Mouse (Mus musculus) hindbrain, embryonic 11.5 days (tissue): ENCODE results near the gene Ptp4a2. TPM values are rescaled to one million over a fixed set of nuclear protein-coding genes. Genes with fewer than 3 reads are reported as not detected.
"Not testable (repeated sequence)": the region's sequence is repeated elsewhere in the genome, so short reads cannot be mapped to it uniquely, and the experiment has no call there.

Source experiments
- ATAC-seq: fragments of 200-750 bp; cut with Nextera tagmentation; 2 replicates; pipeline ENCODE4 v1.8.0; 2017; ENCODE audit warnings: mild to moderate bottlenecking, moderate TSS enrichment, moderate library complexity; ENCODE audit not compliant: low FRiP score
- DNase-seq: peaks from one replicate; pipeline ENCODE4 v3.0.0-alpha.2; 2015; ENCODE audit warnings: low spot score
- H3K27ac ChIP-seq: fragments of 300-500 bp; sonication (generic); 2 replicates; pipeline ENCODE4 v1.5.1; 2014; ENCODE audit warnings: mild to moderate bottlenecking, low read depth, low read length
- H3K27me3 ChIP-seq: fragments of 300-500 bp; sonication (generic); 2 replicates; pipeline ENCODE4 v1.6.1; 2014; ENCODE audit warnings: mild to moderate bottlenecking, low read length, moderate library complexity, mixed read lengths; ENCODE audit not compliant: control insufficient read depth, insufficient read depth
- H3K36me3 ChIP-seq: fragments of 300-500 bp; sonication (generic); 2 replicates; pipeline ENCODE4 v1.6.1; 2014; ENCODE audit warnings: mild to moderate bottlenecking, low read length, moderate library complexity, mixed read lengths; ENCODE audit not compliant: control insufficient read depth, insufficient read depth
- H3K4me1 ChIP-seq: fragments of 300-500 bp; sonication (generic); replicated peaks from 2 replicates; pipeline ENCODE4 v1.6.1; 2014; ENCODE audit warnings: low read length, mixed read lengths; ENCODE audit not compliant: control insufficient read depth, insufficient read depth
- H3K4me2 ChIP-seq: fragments of 300-500 bp; sonication (generic); replicated peaks from 2 replicates; pipeline ENCODE4 v1.6.1; 2014; ENCODE audit warnings: mild to moderate bottlenecking, low read depth, low read length
- H3K4me3 ChIP-seq: fragments of 300-500 bp; sonication (generic); 2 replicates; pipeline ENCODE4 v1.5.1; 2014; ENCODE audit warnings: low read depth, low read length
- H3K9ac ChIP-seq: fragments of 300-500 bp; sonication (generic); 2 replicates; pipeline ENCODE4 v1.6.1; 2014; ENCODE audit warnings: low read depth, low read length
- H3K9me3 ChIP-seq: fragments of 300-500 bp; sonication (generic); 2 replicates; pipeline ENCODE4 v1.6.1; 2016; ENCODE audit warnings: low read length; ENCODE audit not compliant: control insufficient read depth
- WGBS: fragments of 180-500 bp; shearing (Covaris S2); extraction: QIAGEN DNeasy Blood & Tissue Kit; methylation state at CpG from one replicate; pipeline ENCODE4 v1.1.7; 2014; 5-methylcytosine and 5-hydroxymethylcytosine counted together
- polyA plus RNA-seq: library from polyadenylated mRNA; unstranded; fragments of >200 nt; fragmentation: Nextera tagmentation; extraction: Ambion mirVana; gene quantifications from 2 replicates; pipeline ENCODE4 v1.2.1, GENCODE M21; 2014

Gene Ptp4a2
- polyA plus RNA-seq = 307 and 318 TPM in 2 replicates

- Histone ChIP-seq H3K36me3 (no peaks in the 10 kb centered on the region), H3K4me3 (peak within 1 kb of the TSS; percentile 21; the same call in 1 of the 2 replicates), H3K27me3 (peaks cover 2% of the 10 kb centered on the region; the same call in 1 of the 2 replicates), H3K4me1 (no peaks in the 10 kb centered on the region; the same call in 1 of the 2 replicates), H3K27ac (no peak within 1 kb of the TSS), H3K9me3 (no peaks in the 10 kb centered on the region), H3K4me2 (peak within 1 kb of the TSS; percentile 49), H3K9ac (peak within 1 kb of the TSS; percentile 46; the same call in 1 of the 2 replicates)
- DNase-seq (peak; percentile 36), ATAC-seq (no peak)
- 21% methylated on average over 35 of the region's 35 CpGs for WGBS
Observed at GRCm38 (mm10) chr4:129810798-129811604, at the start of gene Ptp4a2. Ptp4a2 (plus strand) TSS chr4:129811219.

- ATAC-seq (no peak), DNase-seq (no peak)
- Histone ChIP-seq H3K9ac (no peak overlapping the region), H3K27me3 (no peaks in the 10 kb centered on the region), H3K36me3 (no peaks in the 10 kb centered on the region), H3K4me3 (no peak overlapping the region), H3K4me1 (no peaks in the 10 kb centered on the region), H3K4me2 (no peak overlapping the region), H3K9me3 (no peaks in the 10 kb centered on the region), H3K27ac (no peak overlapping the region)
- WGBS = 96% methylated on average over 12 of the region's 12 CpGs
Observed at GRCm38 (mm10) chr4:129761606-129762005, 49.4 kb upstream of the Ptp4a2 start.

GRCm38 (mm10) chr4:129762496-129762895 is 48.5 kb upstream of the Ptp4a2 start:
- not testable (repeated sequence) for H3K27me3 ChIP-seq, H3K4me2 ChIP-seq, H3K9ac ChIP-seq, DNase-seq, H3K27ac ChIP-seq, H3K36me3 ChIP-seq, ATAC-seq, H3K4me3 ChIP-seq, H3K9me3 ChIP-seq, H3K4me1 ChIP-seq
- 86% methylated on average over 1 of the region's 1 CpGs for WGBS

GRCm38 (mm10) chr4:129765351-129765750 is 45.7 kb upstream of the Ptp4a2 start:
- Histone ChIP-seq H3K27me3 (no peaks in the 10 kb centered on the region), H3K9me3 (no peaks in the 10 kb centered on the region), H3K4me2 (no peak overlapping the region), H3K9ac (no peak overlapping the region), H3K4me3 (no peak overlapping the region), H3K36me3 (no peaks in the 10 kb centered on the region), H3K27ac (no peak overlapping the region), H3K4me1 (no peaks in the 10 kb centered on the region)
- no peak for ATAC-seq
- 98% methylated on average over 3 of the region's 3 CpGs for WGBS
- no peak for DNase-seq

- Histone ChIP-seq H3K4me3 (no peak overlapping the region), H3K4me2 (no peak overlapping the region), H3K9ac (no peak overlapping the region), H3K36me3 (no peaks in the 10 kb centered on the region), H3K4me1 (peaks cover 4% of the 10 kb centered on the region), H3K9me3 (no peaks in the 10 kb centered on the region), H3K27me3 (peaks cover 2% of the 10 kb centered on the region; the same call in 1 of the 2 replicates), H3K27ac (no peak overlapping the region)
- DNase-seq = no peak
- ATAC-seq = no peak
- WGBS = 87% methylated on average over 8 of the region's 8 CpGs
Observed at GRCm38 (mm10) chr4:129767782-129768181, 43.2 kb upstream of the Ptp4a2 start.

GRCm38 (mm10) chr4:129768742-129769141 is 42.3 kb upstream of the Ptp4a2 start:
- not testable (repeated sequence) for H3K27ac ChIP-seq, H3K27me3 ChIP-seq, H3K4me2 ChIP-seq, H3K9me3 ChIP-seq, H3K9ac ChIP-seq, ATAC-seq, H3K4me3 ChIP-seq, H3K36me3 ChIP-seq, H3K4me1 ChIP-seq, DNase-seq
- WGBS = 79% methylated on average over 3 of the region's 3 CpGs

- peaks cover 4% of the 10 kb centered on the region for H3K4me1 ChIP-seq
- no peak overlapping the region for H3K4me2 ChIP-seq
- 57% methylated on average over 6 of the region's 6 CpGs for WGBS
- H3K27ac ChIP-seq = no peak overlapping the region
- no peaks in the 10 kb centered on the region for H3K9me3 ChIP-seq
- H3K36me3 ChIP-seq = no peaks in the 10 kb centered on the region
- peaks cover 2% of the 10 kb centered on the region; the same call in 1 of the 2 replicates for H3K27me3 ChIP-seq
- ATAC-seq (no peak), DNase-seq (no peak)
- H3K9ac ChIP-seq = no peak overlapping the region
- H3K4me3 ChIP-seq = no peak overlapping the region
Observed at GRCm38 (mm10) chr4:129770600-129770999, 40.4 kb upstream of the Ptp4a2 start.

GRCm38 (mm10) chr4:129771314-129771671 is 39.7 kb upstream of the Ptp4a2 start:
- Histone ChIP-seq H3K9me3 (no peaks in the 10 kb centered on the region), H3K27ac (0 out of 2 replicates have a peak overlapping the region, but pooled peaks have one; percentile 58), H3K27me3 (peaks cover 2% of the 10 kb centered on the region; the same call in 1 of the 2 replicates), H3K4me1 (peaks cover 4% of the 10 kb centered on the region), H3K9ac (0 out of 2 replicates have a peak overlapping the region, but pooled peaks have one; percentile 5), H3K4me3 (no peak overlapping the region), H3K36me3 (no peaks in the 10 kb centered on the region), H3K4me2 (peak overlapping the region; percentile 12; the same call in 1 of the 2 replicates)
- WGBS = 22% methylated on average over 7 of the region's 7 CpGs
- DNase-seq (no peak), ATAC-seq (no peak)
